Mouse (Mus musculus) myocyte (in vitro differentiated cells): ENCODE results near the gene Trdmt1. TPM values are rescaled to one million over a fixed set of nuclear protein-coding genes. Genes with fewer than 3 reads are reported as not detected.
A peak's percentile ranks its signal among the peaks of the same experiment; 100 is the strongest.

Source experiments
- H3K27me3 ChIP-seq: one replicate; pipeline ENCODE4 v1.6.1; 2011; ENCODE audit not compliant: control insufficient read depth, insufficient read depth, insufficient read length
- H3K36me3 ChIP-seq: one replicate; pipeline ENCODE4 v1.6.1; 2011; ENCODE audit not compliant: control insufficient read depth, insufficient read depth
- H3K4me2 ChIP-seq: one replicate; pipeline ENCODE4 v1.6.1; 2011; ENCODE audit warnings: low read depth, control low read depth
- H3K4me3 ChIP-seq: one replicate; pipeline ENCODE4 v1.5.1; 2011; ENCODE audit warnings: mild to moderate bottlenecking, control low read depth, moderate library complexity
- H3K79me2 ChIP-seq: one replicate; pipeline ENCODE4 v1.6.1; 2011; ENCODE audit not compliant: control insufficient read depth, insufficient read depth
- H3ac ChIP-seq: one replicate; pipeline ENCODE4 v1.6.1; 2011; ENCODE audit not compliant: control insufficient read depth, insufficient read length
- CEBPB ChIP-seq: IDR thresholded peaks from 2 replicates; pipeline ENCODE4 v1.6.1; 2011; ENCODE audit warnings: mild to moderate bottlenecking, moderate library complexity; ENCODE audit not compliant: poor library complexity, insufficient read depth, severe bottlenecking
- E2F4 ChIP-seq: IDR thresholded peaks from one replicate; pipeline ENCODE4 v1.6.1; 2011; ENCODE audit warnings: mild to moderate bottlenecking, control low read depth, moderate library complexity; ENCODE audit not compliant: insufficient read depth
- MAX ChIP-seq: IDR thresholded peaks from one replicate; pipeline ENCODE4 v1.6.1; 2011; ENCODE audit warnings: low read depth, mild to moderate bottlenecking, control low read depth
- MYOD1 ChIP-seq, 3 experiments: IDR thresholded peaks; one replicate each; pipeline ENCODE4 v1.6.1; 2011; ENCODE audit warnings: control low read depth in 2 of 3, low read depth in 2 of 3, mild to moderate bottlenecking in 2 of 3, moderate library complexity in 1 of 3; ENCODE audit not compliant: insufficient read length in 2 of 3, control insufficient read depth in 1 of 3
- MYOG ChIP-seq, 3 experiments: IDR thresholded peaks; one replicate each; pipeline ENCODE4 v1.6.1; 2011; ENCODE audit warnings: control low read depth in 2 of 3, low read depth in 2 of 3, mild to moderate bottlenecking in 2 of 3; ENCODE audit not compliant: insufficient read length in 2 of 3, control insufficient read depth in 1 of 3, insufficient read depth in 1 of 3
- POLR2A ChIP-seq: IDR thresholded peaks from one replicate; pipeline ENCODE4 v1.6.1; 2011; ENCODE audit warnings: low read depth, mild to moderate bottlenecking, control low read depth, moderate library complexity; ENCODE audit not compliant: insufficient read length
- POLR2AphosphoS2 ChIP-seq: IDR thresholded peaks from one replicate; pipeline ENCODE4 v1.6.1; 2011; ENCODE audit warnings: low read depth, control low read depth; ENCODE audit not compliant: insufficient read length
- REST ChIP-seq: IDR thresholded peaks from one replicate; pipeline ENCODE4 v1.6.1; 2011; ENCODE audit warnings: mild to moderate bottlenecking, control low read depth, moderate library complexity; ENCODE audit not compliant: insufficient read depth, insufficient read length
- SRF ChIP-seq: IDR thresholded peaks from one replicate; pipeline ENCODE4 v1.6.1; 2011; ENCODE audit warnings: low read depth; ENCODE audit not compliant: control insufficient read depth, insufficient read length
- TCF12 ChIP-seq: IDR thresholded peaks from one replicate; pipeline ENCODE4 v1.6.1; 2011; ENCODE audit warnings: mild to moderate bottlenecking, control low read depth; ENCODE audit not compliant: poor library complexity, insufficient read depth, severe bottlenecking
- TCF3 ChIP-seq: IDR thresholded peaks from one replicate; pipeline ENCODE4 v1.6.1; 2011; ENCODE audit warnings: low read depth, control low read depth; ENCODE audit not compliant: insufficient read length
- USF1 ChIP-seq: IDR thresholded peaks from one replicate; pipeline ENCODE4 v1.6.1; 2011; ENCODE audit warnings: low read depth, mild to moderate bottlenecking, control low read depth, moderate library complexity
- polyA plus RNA-seq: library from polyadenylated mRNA; unstranded; fragments of >200 nt; fragmentation: generic; extraction: Trizol; gene quantifications from one replicate; pipeline ENCODE4 v1.2.1, GENCODE M21; 2012; ENCODE audit warnings: missing spikeins

The Trdmt1 gene
- polyA plus RNA-seq, 1 experiment, result 2.2 TPM

- Histone ChIP-seq H3K4me2 (no peak overlapping the region), H3K4me3 (no peak overlapping the region)
- TF ChIP-seq CEBPB (no peak), USF1 (no peak), SRF (no peak), POLR2A (no peak), TCF12 (no peak), MYOG (IDR thresholded peaks at IDR 0.05; ENCODE audit: control insufficient read depth in 1 of 3, insufficient read depth in 1 of 3, insufficient read length in 2 of 3, low read depth in 2 of 3) (no peak), POLR2AphosphoS2 (no peak), REST (no peak), E2F4 (no peak), MYOD1 (IDR thresholded peaks at IDR 0.05; ENCODE audit: control insufficient read depth in 1 of 3, insufficient read length in 2 of 3, low read depth in 2 of 3) (no peak), TCF3 (no peak), MAX (no peak)
These were observed 29.5 kb downstream of the Trdmt1 start for GRCm38 (mm10) chr2:13514949-13515348.

GRCm38 (mm10) chr2:13502717-13503116 lies 41.8 kb downstream of the Trdmt1 start:
- no peaks in the 10 kb centered on the region for H3K36me3 ChIP-seq
- TF ChIP-seq MYOG (IDR thresholded peaks at IDR 0.05; ENCODE audit: control insufficient read depth in 1 of 3, insufficient read depth in 1 of 3, insufficient read length in 2 of 3, low read depth in 2 of 3), result no peak
- TF ChIP-seq SRF, result no peak
- TF ChIP-seq REST, result no peak
- peak in 2 of 3 experiments; percentile 52 to 61 for TF ChIP-seq MYOD1 (IDR thresholded peaks at IDR 0.05; ENCODE audit: control insufficient read depth in 1 of 3, insufficient read length in 2 of 3, low read depth in 2 of 3)
- no peak overlapping the region for H3K4me3 ChIP-seq
- H3K4me2 ChIP-seq, result no peak overlapping the region
- H3K27me3 ChIP-seq, result no peaks in the 10 kb centered on the region
- H3K79me2 ChIP-seq, result no peaks in the 10 kb centered on the region
- no peak overlapping the region for H3ac ChIP-seq

More at GRCm38 (mm10) chr2:13514949-13515348, 29.5 kb downstream of the Trdmt1 start:
- Histone ChIP-seq H3K79me2 (no peaks in the 10 kb centered on the region), H3K36me3 (peaks cover 6% of the 10 kb centered on the region), H3ac (no peak overlapping the region), H3K27me3 (no peaks in the 10 kb centered on the region)

DNA sequence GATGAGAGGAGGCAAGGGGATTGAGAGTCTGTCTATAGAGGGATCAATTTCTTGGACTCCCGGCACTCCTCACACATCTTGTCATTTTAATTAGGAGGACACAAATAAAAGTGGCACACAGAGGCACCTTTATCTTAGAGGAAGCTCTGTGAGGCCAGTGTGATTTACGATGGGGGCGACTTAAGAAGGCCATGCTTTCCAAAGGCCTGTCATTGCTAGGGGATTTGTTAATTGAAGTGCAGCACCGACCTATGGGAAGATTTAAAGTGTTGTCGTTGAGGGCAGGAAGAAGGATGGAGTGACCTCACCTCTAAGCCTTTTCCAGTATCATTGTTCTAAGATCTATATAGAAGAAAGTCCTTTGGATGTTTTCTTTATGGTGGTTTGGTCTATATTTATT lies 42.9 kb downstream of the Trdmt1 start:
- H3K79me2 ChIP-seq, result no peaks in the 10 kb centered on the region
- no peak overlapping the region for H3K4me3 ChIP-seq
- H3K4me2 ChIP-seq, result no peak overlapping the region
- no peaks in the 10 kb centered on the region for H3K36me3 ChIP-seq
- TF ChIP-seq MAX (no peak), TCF3 (no peak), MYOG (IDR thresholded peaks at IDR 0.05; ENCODE audit: control insufficient read depth in 1 of 3, insufficient read depth in 1 of 3, insufficient read length in 2 of 3, low read depth in 2 of 3) (no peak), SRF (no peak), TCF12 (no peak), REST (no peak), POLR2A (no peak), MYOD1 (IDR thresholded peaks at IDR 0.05; ENCODE audit: control insufficient read depth in 1 of 3, insufficient read length in 2 of 3, low read depth in 2 of 3) (no peak), USF1 (no peak)
- no peaks in the 10 kb centered on the region for H3K27me3 ChIP-seq
- no peak overlapping the region for H3ac ChIP-seq

GRCm38 (mm10) chr2:13500298-13500999 lies 44.0 kb downstream of the Trdmt1 start:
- Histone ChIP-seq H3K27me3 (no peaks in the 10 kb centered on the region), H3K4me2 (no peak overlapping the region), H3K79me2 (no peaks in the 10 kb centered on the region), H3ac (no peak overlapping the region), H3K36me3 (no peaks in the 10 kb centered on the region), H3K4me3 (no peak overlapping the region)
- TF ChIP-seq TCF12, result no peak
- TF ChIP-seq USF1, result no peak
- TF ChIP-seq MAX, result no peak
- TF ChIP-seq MYOD1 (IDR thresholded peaks at IDR 0.05; ENCODE audit: control insufficient read depth in 1 of 3, insufficient read length in 2 of 3, low read depth in 2 of 3), result no peak
- no peak for TF ChIP-seq REST

- no peak for TF ChIP-seq TCF3
- TF ChIP-seq E2F4, result no peak
- TF ChIP-seq USF1, result no peak
- TF ChIP-seq POLR2A, result no peak
- TF ChIP-seq SRF, result no peak
- no peak for TF ChIP-seq POLR2AphosphoS2
- no peak for TF ChIP-seq MYOG (IDR thresholded peaks at IDR 0.05; ENCODE audit: control insufficient read depth in 1 of 3, insufficient read depth in 1 of 3, insufficient read length in 2 of 3, low read depth in 2 of 3)
- no peak for TF ChIP-seq REST
- no peak for TF ChIP-seq CEBPB
- no peak for TF ChIP-seq TCF12
- no peak for TF ChIP-seq MAX
- TF ChIP-seq MYOD1 (IDR thresholded peaks at IDR 0.05; ENCODE audit: control insufficient read depth in 1 of 3, insufficient read length in 2 of 3, low read depth in 2 of 3), result no peak
These were observed 45.3 kb downstream of the Trdmt1 start for GRCm38 (mm10) chr2:13499196-13499595.

More at GRCm38 (mm10) chr2:13499196-13499595, 45.3 kb downstream of the Trdmt1 start:
- Histone ChIP-seq H3K4me3 (no peak overlapping the region), H3K36me3 (no peaks in the 10 kb centered on the region), H3ac (no peak overlapping the region), H3K27me3 (no peaks in the 10 kb centered on the region), H3K4me2 (no peak overlapping the region), H3K79me2 (no peaks in the 10 kb centered on the region)
